Mouse (Mus musculus): ENCODE results near the gene Galnt3.

Gene Galnt3

DNA sequence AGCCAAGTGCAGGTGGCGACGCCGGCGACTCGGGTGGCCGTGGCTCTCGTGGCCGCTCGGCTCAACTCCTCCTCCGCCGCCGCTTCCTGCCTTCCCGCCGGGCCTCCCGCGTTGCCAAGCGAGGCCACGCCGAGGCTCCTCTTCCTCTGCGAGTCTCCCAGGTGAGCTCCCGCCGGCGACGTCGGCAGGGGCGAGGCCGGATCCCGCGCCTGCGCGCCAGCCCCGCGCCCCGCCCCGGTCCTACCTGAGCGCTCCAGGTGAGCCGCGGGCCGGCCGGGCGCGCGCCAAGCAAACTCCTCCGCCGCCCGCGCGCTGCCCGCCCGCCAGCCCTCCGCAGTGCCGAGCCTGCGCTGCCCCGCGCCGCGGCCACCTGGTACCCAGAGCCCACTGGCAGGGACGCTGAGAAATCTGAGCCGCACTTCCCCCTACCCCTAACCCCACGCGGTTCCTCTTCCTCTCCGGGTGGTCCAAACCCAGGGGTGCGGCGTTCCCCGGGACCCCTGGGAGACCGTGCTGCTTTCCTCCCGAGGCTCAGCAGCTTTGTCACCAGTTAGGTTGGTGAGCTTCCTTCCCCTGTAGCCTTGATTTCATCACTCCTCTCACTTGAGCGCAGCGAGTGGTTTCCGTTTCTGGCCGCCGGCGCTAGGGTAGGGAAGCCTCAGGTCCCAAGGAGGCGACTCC is at the start of gene Galnt3:
Gene Galnt3 (minus strand): TSS at position 404 of the 681 bp plus-strand sequence.
- in situ Hi-C loops (cut with MboI, MseI), result loop anchor here (5.0 to 25.0 kb wide), 3 partner anchors 43 to 937 kb away; partner anchors contain the start of gene Ttc21b (in 1 of the 2)

DNA sequence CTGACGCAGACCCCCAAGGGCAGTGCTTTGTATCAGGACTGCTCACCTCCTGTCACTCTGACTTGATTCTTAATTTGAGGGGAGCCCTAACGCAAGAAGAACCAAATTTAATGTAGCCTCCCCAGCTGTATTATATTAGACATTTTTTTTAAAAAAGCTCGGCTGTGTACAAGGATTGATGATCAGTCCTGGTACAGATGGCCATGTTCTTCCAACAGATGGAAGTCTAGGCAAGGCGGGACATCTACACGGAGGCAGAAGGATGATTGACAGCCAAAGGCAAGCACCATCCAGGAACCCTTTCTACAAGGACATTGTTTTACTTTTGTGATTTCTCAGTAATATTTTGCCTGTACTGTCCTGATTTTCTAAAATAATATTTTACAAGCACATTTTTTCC is 48.3 kb upstream of the Galnt3 start:
- in situ Hi-C loops (cut with MboI, MseI), result no loop called here

DNA sequence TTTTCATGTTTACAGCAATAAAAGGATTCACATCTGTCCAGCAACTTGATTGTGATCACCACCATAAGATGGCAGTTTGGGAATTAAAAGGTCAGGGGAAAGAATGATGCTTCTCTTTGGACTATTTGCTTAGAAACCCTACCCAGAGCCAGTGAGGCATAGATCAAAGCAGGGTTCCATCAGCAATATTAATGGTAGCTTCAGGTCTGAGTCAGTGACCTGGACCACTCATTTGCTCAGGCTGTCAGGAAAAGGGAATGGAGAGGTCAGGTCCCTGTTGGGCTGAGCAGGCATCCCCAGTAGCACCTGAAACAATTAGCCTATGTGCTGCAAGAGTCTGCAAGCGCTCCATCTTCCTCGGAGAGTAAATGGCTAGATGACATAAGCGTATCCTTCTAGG is 46.8 kb upstream of the Galnt3 start:
- in situ Hi-C loops (cut with MboI, MseI), result no loop called here

DNA sequence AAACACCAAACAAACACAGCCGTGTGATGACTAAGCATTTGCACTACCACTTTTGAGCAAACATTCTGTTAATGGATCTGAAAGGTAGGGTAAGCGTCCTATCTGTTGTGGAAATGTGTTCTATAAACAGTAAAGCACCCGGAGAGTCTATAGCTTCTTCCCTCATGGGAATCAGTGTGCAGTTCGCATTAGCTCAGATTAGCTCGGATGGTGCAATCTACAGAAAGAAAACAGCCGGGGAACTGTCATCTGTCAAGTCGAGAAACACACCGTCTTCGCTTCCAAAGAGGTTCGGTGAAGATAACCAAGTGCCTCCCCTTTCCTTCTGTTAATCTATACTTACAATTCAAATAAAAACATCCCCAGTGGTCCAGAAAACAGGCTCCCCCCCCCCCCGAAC is 45.9 kb upstream of the Galnt3 start:
- in situ Hi-C loops (cut with MboI, MseI), result no loop called here

DNA sequence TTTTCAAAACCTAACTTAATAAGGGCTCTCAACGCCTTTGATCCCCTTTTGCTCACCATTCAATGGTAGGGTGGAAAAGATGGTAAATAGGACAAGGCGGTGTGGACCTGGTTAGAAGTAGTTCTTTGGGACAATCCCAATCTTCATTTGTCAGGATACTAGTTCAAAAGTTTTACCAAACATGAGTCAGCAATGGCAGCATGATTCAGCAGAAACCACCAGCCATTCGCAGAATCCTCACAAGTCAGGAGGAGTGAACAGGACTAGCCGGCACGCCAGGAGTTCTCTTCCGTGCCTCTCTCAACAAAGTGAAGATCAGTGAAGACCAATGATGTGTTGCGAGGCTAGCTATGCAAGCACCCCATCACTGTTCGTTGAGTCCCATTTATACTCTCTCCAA is 40.2 kb upstream of the Galnt3 start:
- in situ Hi-C loops (cut with MboI, MseI), result loop anchor here in 1 of 2 experiments (5.0 kb wide), 1 partner anchor 43 kb away; the partner anchor contains the start of gene Galnt3

DNA sequence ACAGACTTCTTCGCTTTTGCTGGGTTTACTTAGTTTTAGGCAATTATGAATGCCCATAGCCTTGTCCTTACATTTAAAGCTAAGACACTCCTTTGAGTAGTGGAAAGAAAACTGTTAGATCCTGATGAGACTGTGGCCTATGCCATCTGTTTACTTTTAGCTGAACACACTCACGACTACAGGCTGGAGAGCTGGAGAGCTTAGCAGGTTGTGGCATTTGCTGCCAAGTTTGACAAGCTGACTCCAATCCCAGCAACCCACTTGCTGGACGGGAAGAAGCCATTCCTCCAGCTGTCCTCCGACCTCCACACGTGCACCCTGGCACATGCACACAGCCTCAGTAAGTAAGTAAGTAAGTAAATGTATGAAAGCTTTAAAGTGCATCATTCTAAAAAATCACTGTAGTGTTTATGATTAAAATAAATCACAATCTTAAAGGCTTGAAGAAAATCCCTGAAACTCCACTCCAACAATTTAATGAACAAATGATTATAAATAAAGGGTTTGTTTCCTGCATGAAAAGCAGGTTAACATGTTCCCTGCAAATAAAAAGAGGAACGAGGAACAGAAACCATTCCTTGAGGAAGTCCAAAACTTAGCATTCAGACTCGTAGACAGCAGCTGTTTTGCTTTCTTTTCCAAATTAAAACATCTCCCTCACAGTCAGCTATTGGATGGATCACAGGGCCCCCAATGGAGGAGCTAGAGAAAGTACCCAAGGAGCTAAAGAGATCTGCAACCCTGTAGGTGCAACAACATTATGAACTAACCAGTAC is 33.5 kb upstream of the Galnt3 start:
- in situ Hi-C loops (cut with MboI, MseI), result no loop called here

DNA sequence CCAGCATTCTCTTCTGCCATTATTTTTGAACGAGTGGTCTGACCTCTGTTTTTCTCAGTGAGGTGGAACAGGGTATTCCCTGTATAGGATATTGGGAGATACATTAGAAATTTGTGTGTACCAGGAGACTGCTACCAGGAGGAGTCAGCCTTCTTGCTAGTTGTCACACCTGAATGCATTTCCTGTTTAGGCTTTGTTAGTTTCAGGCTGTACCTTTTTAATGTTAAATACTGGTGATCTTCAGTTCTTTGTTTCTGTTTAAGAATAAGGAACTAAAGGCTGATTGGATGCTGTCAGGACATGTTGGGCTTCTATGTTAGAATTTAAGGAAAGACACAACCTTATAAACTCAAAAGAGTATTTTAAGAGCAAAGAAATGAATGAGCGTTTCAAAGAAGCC is 26.6 kb upstream of the Galnt3 start:
- in situ Hi-C loops (cut with MboI, MseI), result no loop called here

DNA sequence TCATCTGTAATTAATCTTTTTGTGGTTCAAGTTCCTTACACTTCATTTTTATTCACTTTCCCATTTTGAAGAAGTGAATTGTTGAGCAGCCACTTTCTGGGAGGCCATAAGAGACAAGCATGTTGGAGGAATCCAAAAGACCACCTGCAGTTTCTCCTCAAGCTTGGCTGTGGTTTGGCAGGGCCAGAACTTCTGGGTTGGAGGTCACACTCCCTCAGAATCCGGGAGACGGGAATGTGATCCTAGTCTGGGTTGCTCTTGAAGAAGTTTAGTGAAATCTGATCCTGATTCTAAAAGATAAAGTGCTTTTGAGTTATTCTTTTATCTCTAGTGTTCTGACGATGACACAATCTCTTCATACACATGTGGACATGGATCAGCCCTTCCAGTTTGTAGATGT is 25.7 kb upstream of the Galnt3 start:
- in situ Hi-C loops (cut with MboI, MseI), result no loop called here

DNA sequence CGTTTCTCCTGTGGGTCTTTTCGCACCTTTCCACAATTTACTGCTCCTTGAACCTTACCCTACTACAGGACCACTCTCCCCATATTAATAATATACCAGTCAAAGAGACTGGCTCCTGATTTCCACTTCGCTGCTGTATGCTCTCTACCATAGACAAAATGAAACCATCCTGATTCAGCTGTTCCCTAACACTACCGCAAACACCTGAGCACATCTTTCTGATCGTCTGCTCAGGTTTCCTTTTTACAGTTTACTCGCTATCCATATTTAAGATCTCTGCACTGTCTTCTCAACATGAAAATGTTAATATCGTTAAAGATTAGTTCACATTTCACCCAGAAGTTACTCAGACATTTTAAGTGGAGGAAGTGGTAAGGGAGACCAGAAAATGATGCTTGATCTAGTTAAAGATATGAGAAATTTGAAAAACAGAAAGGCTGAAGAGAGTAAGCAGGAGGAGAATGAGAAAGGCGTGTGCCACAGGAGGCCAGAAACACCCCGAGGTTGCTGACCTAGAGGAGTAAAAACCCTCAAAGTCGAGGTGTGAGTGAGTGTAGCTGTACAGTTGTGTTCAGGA is 23.9 kb upstream of the Galnt3 start:
- in situ Hi-C loops (cut with MboI, MseI), result loop anchor here in 1 of 2 experiments (25.0 kb wide), 1 partner anchor 961 kb away; no protein-coding TSS in a partner anchor

DNA sequence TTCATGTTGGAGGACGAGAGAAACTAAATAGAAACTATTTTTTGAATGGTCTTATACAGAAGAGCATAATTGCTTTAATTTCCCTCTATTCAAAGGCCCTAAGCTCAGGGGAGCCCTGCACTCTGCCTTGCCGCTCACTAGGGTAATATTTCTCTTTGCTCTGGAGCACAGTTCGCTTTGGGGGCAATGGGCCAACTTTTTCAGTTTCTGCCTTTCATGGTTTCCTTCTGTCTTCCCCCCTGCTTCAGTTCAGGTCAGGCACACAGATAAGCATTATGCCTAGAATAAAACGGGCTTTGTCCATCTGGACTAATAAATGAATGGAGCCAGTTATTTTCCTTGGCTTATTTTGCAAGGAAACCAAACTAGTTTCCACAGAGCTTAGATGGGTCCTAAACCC is 21.7 kb upstream of the Galnt3 start:
- in situ Hi-C loops (cut with MboI, MseI), result loop anchor here in 1 of 2 experiments (25.0 kb wide), 1 partner anchor 959 kb away; no protein-coding TSS in a partner anchor

DNA sequence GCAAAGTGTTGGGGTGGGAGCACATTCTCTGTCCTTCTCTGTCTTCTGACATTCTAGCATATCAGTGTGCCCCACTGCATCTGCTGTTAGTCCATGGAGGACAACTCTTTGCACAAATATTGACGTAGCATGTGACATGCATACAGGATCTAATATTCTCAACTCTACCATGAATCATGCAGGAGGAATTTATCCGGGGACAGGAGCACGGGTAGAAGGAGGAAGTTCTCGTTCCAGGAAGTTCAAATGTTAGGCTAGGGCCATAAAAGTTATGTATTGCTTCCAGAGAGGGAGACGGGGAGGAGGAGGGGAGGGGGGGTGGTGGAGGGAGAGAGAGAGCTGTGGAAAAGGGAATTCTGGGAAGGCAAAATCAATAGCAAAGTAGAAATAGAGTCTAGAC is 20.0 kb upstream of the Galnt3 start:
- in situ Hi-C loops (cut with MboI, MseI), result loop anchor here in 1 of 2 experiments (25.0 kb wide), 1 partner anchor 957 kb away; no protein-coding TSS in a partner anchor

DNA sequence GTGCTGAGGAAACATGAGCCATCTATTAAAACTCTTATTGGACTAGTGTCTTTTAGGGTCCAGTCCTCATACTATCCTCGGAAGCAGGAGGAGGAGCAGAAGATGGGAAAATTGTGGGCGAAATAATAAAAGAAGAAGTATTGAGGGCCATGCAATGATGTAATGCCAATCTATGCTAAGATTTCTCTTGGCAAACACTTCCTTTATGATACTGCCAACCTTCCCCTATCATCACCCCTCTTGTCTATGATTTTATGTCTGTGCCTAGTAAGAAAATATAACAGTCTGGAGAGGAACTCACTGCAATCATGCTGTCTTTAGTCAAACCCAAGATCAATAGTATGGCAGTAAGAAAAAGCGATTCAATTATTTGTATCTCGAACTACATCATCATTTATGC is 18.5 kb upstream of the Galnt3 start:
- in situ Hi-C loops (cut with MboI, MseI), result loop anchor here in 1 of 2 experiments (25.0 kb wide), 1 partner anchor 956 kb away; no protein-coding TSS in a partner anchor

DNA sequence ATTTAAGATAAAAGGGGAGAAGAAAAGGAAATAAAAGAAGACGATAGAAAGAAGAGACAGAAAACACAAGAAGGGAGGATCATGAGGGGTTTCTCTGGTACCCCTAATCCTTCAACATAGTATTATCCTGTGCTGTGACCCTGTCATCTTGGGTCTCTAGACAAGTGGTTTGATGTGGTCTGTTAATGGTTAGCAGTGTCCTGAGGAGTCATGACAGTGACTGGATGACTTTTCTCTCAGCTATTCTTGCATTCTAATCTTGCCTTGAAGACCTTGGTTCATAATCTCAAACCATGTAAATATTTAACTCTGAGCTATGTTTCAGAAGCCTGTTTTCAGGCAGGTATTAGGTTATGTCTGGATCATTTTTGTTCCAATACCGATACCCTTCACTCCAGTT is 17.9 kb upstream of the Galnt3 start:
- in situ Hi-C loops (cut with MboI, MseI), result loop anchor here in 1 of 2 experiments (25.0 kb wide), 1 partner anchor 955 kb away; no protein-coding TSS in a partner anchor

DNA sequence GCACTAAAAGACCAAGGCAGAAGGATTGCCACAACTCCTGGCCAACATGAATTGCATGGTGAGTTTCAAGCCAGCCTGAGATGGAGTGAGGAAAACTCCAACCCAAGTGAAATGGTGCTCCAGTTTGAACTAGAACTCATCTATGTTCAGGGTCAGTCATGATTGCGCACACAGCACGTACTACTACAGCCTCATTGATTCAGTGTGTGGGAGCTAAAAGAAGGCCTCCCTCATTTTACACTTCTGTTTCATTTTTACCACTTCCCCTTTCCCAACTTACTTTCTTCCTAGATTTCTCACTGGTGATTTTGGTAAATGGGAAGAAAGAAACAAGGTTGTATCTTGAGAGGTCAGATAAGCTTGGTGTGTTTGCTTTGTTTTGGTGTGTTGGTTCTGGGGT is 17.5 kb upstream of the Galnt3 start:
- in situ Hi-C loops (cut with MboI, MseI), result loop anchor here in 1 of 2 experiments (25.0 kb wide), 1 partner anchor 955 kb away; no protein-coding TSS in a partner anchor

DNA sequence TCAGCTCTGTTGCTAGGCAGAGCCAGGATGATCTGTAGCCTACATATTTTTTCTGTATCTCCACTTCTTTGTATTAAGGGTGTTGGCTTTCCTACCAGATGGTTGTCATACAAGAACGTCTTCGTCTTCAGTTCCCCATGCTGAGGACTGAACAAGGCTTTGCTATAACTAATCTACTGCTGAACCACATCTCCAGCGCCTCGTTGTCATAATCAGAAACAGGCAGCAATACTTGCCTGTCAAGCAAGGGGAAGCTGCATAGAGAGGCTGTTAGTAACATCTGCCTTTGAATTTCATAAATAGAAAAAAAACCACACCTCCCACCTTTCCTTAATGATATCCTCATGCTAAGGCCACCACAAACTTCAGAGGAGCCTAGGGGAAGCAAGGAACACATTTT is 15.5 kb upstream of the Galnt3 start:
- in situ Hi-C loops (cut with MboI, MseI), result loop anchor here in 1 of 2 experiments (25.0 kb wide), 1 partner anchor 953 kb away; no protein-coding TSS in a partner anchor

DNA sequence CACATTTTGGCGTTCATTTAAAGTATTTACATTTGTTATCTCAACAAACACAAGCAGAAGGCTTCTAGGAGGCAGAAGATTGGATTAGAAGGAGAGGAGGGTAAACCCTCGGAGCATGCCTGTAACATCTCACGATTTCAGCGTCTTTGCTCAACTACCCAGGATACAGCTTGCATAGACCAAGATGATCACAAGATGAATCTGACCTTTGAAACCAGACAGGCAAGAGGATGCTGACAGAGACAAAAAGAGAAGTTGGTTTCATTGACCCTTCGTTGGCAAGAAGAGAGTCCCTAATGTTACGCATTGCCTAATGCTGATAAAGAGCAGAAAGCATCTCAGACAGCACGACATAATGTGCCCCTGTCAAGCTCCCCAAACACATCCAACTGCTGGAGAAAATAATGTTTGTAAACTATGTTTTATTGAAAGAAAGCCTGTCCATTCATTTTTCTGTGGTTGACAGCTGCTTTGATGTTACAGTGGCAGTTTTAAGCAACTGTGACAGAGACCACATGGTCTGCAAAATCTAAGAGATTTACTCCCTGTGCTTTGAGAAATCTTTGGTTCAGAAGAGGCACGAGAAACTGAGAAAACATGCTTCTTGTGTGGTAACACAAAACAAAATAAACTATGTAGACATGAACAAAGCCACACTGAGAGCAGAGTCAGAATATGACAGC is 7.2 kb upstream of the Galnt3 start:
- in situ Hi-C loops (cut with MboI, MseI), result loop anchor here in 1 of 2 experiments (25.0 kb wide), 1 partner anchor 945 kb away; no protein-coding TSS in a partner anchor

DNA sequence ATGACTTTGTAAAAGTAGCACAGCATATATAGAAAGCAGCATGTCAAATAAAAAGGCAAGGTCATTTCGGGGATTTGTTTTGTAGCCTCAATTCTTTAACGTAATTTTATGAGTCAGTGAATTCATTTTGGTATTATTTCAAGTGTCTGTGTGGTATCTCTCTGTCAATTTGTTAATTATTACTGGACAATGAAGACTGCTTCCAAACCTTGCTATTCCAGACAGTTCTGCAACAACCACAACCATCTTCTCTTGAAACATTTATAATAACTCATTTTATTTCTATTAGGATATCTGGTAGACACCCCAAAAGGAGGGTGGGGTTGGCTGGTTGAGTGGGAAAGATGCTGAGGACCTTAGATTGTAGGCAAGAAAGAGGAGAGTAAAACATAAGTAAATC is 4.1 kb upstream of the Galnt3 start:
- in situ Hi-C loops (cut with MboI, MseI), result loop anchor here in 1 of 2 experiments (25.0 kb wide), 1 partner anchor 942 kb away; no protein-coding TSS in a partner anchor

DNA sequence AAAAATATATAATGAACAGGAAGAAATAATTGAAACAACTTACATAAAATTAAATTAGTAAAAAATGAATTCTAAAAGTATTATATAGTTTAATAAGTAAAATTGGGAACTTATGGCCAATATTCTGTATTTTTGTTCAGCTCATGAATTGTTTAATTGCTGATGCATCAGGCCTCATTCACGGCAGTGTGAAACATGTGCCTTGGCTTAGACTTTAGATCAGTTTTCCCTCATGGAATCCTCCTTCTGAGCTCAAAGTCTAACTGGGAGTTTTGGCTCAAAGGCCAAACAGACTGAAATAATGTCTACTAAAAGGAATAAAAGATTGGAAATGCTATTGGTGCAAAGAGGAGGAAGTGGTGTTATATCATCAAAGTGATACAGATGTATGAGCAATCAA is 2.7 kb upstream of the Galnt3 start:
- in situ Hi-C loops (cut with MboI, MseI), result loop anchor here in 1 of 2 experiments (25.0 kb wide), 1 partner anchor 940 kb away; no protein-coding TSS in a partner anchor

DNA sequence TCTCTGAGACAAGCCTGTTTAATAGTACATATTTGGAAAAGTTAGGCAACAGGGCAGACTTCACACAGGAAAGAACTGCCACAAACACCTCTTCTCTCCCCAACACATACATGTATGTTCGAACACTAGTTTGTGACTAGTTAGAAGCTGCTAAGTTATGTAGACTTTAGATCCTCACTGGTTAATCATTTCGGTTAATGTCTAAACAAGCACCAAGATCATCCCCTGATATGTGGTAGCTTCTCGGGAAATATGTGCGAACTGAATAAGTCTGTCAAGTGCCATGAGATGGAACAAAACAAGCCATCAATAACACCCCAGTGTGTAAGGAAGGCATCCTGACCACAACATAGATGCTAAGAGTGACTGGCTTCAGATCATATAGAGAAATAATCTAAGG is 2.1 kb upstream of the Galnt3 start:
- in situ Hi-C loops (cut with MboI, MseI), result loop anchor here in 1 of 2 experiments (25.0 kb wide), 1 partner anchor 940 kb away; no protein-coding TSS in a partner anchor

DNA sequence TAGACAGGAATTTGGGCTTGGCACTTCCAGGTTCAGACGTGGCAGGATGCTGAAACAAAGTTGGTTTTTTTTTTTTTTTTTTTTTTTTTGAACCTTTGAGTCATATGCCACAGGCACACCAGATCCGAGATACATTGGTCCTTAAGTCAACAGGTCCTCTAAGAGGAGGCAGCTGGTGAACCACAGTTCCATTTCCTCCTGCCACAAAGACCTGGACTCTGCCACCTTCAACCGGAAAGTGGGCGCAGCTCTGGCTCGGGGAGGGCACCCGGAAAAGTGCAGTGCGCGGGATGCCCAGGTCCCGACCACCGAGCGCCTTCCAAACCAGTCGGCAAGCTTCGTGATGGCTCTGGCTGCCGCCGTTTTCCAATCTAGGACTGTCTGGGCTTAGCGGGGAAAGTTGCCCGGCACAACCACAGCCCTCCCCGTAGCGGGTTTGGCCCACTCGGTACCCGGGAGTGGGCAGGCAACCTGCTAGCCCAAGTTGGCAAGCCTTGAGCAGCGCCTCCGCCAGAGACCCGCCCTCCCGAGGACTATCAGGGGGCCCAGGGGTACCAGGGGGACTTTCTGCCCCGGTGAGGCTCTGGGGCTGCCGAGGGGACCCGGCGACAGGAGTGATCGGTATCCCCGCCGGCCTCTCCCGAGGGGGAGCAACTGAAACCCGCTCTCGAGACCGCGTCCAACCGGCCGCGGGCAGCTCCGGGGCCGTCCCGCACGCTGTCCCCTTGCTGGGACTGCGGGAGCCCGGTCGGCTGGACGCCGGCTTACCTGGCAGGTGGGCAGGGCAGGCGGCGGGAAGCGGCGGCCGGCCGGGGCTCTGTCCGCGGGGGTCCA is 821 bp downstream of the Galnt3 start:
- in situ Hi-C loops (cut with MboI, MseI), result loop anchor here in 1 of 2 experiments (5.0 kb wide), 2 partner anchors 43 to 133 kb away; partner anchors contain the start of gene Ttc21b
